Mouse (Mus musculus) cerebellum, adult 9-11 months (tissue): ENCODE results near the gene Sdsl.

ENCODE experiments used
- DNase-seq: peaks from one replicate; pipeline ENCODE4 v3.0.0; 2022

Gene Sdsl

DNA sequence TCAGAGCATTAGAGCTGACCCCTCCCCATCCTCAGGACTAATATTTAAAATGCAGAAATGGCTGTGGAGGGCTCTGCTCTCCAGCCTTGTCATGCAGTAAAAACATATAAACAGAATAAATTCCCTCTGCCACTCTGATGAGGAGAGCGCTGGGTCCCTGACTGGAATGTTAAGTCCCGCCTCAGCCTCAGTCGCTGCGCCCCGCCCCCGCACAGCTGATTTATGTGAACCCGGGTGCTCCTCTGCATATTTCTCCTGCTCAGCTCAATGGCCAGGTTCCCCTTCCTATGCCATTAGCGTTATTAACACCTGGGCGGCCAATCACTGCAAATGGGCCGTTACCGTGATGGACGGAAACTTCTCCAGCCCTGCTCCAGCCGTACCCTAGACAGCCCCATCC, 25.3 kb downstream of the Sdsl start:
- no peak for DNase-seq

GRCm38 (mm10) chr5:120440733-120441132, 31.9 kb downstream of the Sdsl start:
- peak; percentile 83 for DNase-seq

DNA sequence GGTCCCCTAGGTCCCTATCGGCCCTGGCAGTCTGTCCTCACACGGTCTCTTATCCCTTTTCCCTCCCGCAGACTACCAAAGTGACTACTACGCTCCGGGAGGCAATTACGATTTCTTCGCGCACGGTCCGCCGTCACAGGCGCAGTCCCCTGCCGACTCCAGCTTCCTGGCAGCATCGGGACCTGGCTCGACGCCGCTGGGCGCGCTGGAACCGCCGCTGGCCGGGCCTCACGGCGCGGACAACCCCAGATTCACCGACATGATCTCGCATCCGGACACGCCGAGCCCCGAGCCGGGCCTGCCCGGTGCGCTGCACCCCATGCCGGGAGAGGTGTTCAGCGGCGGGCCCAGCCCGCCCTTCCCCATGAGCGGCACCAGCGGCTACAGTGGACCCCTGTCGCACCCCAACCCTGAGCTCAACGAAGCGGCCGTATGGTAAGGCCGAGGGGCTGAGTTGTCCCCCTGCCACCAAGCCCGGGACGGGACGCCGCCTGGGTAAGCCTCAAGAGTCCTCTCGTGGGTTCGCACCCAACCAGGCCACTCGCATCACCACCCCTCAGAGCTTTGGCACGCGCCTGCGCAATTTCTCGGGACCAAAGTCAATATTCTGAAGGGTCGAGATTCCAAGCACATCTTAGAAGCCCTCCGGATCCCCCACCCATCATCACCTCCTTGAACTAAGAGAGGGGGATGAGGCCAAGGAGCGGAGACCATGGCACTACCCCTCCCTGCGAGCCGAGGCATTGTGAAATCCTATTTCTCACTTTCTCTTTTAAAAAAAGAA, 32.5 kb downstream of the Sdsl start:
- DNase-seq = no peak

DNA sequence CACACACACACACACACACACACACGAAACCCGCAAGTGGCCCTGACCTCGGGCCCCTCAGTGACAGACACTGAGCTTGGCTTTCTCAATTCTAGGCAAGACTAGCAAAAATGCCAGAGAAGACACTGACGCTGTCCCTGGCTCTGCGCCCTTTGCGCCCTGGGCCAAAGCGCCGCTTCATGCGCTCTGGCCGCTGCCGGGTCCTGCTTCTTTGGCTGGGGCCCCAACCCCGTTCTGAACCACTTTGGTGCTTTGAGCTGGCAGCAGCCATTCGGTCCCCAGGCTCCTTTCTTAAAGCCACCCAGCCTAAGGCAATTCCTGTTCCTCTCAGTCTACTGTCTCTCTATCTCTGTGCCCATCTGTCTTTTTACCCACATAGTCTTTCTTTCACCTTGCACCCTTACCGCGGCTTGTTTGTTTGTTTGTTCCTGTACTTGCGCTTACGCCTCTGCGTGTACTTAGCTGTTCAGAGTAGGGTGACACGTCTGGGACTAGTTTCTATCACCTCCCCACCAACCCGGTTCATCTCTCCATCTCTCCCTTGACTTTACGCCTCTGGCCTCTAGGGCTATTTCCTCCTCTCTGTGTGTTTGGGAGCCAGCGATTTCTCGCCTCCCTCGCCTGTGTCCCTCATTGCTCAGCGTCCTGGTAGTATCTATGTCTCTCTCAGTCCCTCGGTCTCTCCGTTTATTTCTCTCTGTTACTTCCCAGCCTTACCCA, 33.5 kb downstream of the Sdsl start:
- DNase-seq = no peak

DNA sequence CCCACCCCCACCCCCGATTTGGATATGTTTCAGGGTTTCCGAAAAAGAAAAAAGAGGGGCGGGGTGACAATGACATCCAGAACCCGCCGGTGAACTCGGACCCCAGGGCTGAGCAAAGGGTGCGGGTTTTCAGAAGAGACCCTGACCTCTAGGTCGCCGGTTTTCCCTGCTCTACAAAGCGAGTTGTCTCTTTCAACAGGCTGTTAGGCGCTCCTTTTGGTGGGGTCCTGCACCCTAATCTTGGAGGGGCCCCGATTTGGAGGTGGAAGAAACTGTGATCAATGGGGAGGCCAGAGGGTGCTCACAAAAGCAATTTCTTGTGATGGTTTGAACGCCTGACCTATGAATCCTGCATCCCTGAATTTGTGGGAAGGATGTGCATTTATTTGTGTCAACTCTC, 34.1 kb downstream of the Sdsl start:
- no peak for DNase-seq

GRCm38 (mm10) chr5:120437986-120438385, 34.6 kb downstream of the Sdsl start:
- DNase-seq = no peak

DNA sequence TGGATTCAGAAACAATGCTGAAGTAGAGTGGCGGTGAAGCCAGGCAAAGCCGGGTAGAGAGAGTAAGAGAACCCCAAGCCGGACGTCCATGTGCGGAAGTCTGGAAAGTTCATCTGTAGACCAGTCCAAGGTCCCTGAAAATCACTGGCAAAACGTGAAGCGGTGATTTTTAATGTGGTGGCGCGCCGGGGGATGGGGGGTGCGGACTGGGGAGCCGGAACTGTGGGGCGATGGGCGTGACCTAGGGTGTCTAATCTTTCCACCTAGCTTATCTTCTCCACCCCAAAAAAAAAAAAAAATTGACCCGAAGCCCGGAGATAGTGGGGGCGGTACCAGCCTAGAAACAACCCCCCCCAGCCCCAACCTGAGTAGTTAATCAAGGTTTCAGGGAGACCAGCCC, 35.1 kb downstream of the Sdsl start:
- DNase-seq = no peak

- DNase-seq = no peak
Observed at GRCm38 (mm10) chr5:120436885-120437495, 35.6 kb downstream of the Sdsl start.

DNA sequence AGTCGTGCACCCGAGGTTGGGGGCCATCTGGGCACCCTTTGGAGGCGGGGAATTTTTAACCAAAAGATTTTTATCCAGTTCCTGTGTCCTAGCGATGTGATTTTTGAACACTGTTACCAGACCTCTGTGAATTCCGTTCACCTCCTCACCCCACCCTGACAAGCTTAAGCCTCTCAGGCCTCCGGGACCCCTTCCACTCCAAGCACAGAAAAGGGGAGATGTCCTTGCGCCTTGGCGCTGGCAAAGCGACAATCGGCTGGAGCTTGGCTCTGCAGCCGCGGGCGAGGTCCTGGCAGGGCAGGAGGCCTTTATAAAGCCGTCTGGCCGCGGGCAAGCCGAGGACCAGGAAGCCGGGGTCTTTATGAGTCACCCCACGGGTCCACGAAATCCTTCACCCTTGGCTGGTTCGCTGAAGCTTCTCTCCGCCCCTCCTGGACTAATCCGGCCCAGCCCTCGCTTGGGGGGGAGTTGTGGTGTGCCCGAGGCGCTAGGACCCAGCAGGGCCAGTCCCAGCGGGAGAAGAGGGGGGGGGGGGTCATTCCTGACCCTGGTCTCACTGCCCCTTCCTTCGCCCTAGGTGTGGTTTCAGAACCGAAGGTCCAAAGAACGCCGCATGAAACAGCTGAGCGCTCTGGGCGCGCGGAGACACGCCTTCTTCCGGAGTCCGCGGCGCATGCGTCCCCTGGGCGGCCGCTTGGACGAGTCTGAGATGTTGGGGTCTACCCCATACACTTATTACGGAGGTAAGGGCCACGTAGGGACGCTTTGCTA, 36.7 kb downstream of the Sdsl start:
- DNase-seq = no peak

- no peak for DNase-seq
Observed at GRCm38 (mm10) chr5:120435006-120435681, 37.5 kb downstream of the Sdsl start.

- no peak for DNase-seq
Observed at GRCm38 (mm10) chr5:120434231-120434735, 38.3 kb downstream of the Sdsl start.

DNA sequence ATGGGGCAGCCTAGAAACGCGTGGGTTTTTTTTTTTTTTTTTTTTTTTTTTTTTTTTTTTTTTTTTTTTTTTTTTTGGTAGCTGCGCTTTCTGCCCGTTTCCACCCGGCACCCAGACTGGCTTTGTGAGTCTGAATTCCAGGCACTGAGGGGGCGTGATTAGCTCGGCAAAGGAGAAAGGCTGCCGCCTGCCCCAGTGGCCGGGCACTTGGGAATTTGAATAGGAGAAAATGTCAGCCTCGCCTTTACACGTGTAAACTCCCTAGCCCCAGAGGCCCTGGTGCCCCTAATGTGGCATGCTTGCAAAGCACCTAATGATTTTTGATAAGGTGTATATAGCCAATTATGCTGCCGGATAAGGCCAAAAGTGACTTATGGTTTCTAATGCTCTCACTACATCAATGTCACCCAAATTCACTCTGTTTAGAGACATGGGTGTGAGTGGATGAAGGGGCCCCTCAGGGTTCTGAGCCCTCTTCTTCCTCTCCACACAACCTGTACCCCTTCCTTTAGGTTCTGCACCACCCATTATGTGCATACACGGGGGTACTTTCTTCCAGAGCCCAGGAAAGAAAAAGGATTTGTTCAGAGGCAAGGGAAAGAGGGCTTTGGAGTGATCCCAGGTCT, 39.4 kb downstream of the Sdsl start:
- no peak for DNase-seq

- no peak for DNase-seq
Observed at GRCm38 (mm10) chr5:120432486-120433015, 40.1 kb downstream of the Sdsl start.

DNA sequence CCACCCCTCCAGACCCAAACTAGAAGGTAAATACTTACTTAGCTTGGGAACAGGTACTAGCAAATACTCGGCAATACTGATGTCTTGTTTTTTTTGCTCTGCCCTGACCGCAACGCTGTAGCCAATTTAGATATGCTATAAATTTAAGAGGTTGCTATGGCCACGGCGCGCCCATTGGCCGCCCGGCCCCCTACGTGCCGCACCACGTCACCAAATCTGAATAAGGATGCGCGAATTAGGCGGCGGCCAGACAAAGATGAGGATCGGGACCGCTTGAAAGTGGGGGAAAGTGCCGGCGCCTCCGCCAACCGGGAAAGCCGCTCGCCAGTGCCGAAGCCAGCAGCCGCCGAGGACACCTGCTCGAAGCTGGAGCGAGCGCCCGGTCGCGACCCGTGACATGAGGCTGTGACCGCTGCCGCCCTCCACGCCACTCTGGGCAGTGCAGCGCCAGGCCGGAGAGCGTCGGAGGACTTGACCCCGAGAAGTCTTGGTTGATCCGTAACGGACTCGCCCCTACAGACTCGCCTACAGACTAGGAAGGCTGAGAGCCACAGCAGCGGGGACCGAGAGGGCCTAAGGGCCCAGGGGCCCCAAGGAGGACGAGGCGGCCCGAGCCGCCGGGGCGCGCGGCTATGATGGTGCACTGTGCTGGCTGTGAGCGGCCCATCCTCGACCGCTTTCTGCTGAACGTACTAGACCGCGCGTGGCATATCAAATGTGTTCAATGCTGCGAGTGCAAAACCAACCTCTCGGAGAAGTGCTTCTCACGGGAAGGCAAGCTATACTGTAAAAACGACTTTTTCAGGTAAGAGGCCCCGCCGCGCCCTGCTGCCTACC, 40.7 kb downstream of the Sdsl start, which contains the start of gene Lhx5:
Lhx5 (plus strand) TSS at position 51 of the 837 bp plus-strand sequence.
- DNase-seq = no peak

DNA sequence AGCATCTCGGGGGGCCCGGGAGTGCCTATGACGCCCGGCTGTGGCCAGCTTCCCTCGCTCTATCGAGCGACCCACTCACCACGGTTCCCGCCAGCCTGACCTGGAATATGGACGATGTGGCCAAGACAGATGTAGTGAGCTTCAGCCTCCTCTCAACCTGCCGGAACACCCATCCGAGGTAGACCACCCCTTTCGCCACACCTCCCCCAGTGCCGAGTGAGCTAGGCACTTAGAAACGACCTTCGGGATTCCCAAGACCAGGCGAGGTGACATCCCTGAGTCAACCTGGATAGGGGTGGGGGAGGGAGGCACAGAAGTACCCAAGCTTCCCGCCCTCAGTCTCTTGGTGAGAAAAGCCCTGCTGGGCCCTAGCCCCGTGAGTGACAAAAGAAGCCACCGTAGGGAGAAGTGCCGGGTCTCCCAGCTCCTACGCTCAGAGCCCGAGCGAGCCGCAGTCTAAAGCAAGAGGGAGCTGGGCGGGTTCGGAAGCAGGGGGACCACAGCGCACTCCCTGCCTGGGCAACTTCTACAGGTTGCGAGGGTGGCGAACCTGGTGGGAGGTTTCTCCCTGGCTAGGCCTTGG, 41.5 kb downstream of the Sdsl start:
- DNase-seq = no peak

GRCm38 (mm10) chr5:120429692-120430091, 42.9 kb downstream of the Sdsl start:
- DNase-seq = no peak

DNA sequence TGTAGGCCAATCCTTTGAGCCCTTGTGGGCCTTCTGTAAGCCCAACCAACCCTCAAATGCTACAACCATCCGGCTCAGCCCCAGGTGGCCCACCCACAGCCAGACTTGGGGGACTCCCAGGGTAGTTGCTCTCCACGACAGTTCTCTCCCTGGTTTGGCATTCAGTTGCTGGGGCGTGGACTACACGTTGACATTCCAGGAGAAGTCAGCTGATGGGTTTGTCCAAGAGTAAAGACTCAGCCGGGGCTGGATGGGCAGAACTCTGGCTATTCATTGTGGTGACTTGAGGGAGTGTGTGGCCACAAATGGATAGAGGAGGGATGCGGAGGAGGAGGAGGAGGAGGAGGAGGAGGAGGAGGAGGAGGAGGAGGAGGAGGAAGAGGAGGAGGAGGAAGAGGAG, 43.6 kb downstream of the Sdsl start:
- no peak for DNase-seq

DNA sequence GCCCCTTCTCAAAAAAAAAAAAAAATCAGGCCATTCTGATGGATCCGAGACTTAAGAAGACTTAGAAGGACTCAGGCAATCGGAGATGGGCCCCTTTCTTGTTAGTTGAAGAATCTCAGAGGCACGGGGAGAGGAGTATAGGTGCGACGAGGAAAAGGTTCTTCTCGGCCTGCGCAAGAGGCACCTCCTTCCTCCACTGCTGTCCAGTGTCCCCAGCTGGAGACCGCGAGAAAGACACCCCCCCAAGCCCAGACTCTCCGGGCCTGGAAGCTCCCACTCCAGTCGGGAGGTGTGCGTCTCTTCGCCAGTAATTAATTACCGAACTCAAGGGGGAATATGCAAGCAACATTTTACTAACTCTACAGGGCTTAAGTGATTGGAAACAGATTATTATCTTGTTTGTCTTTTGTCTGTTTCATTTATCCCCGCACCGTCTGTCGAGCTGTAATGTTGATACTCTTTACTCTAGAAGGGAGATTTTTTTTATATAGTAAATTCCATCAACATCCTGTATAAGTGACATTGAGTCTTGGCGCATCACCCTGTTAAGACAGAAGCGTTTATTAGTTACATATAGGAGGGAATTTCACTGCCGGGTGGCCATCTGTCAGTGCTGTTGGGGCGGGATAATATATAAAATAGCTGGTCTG, 44.3 kb downstream of the Sdsl start:
- DNase-seq = no peak

- no peak for DNase-seq
Observed at GRCm38 (mm10) chr5:120427451-120427938, 45.1 kb downstream of the Sdsl start.
